7 mouse cellular contexts compared by ENCODE assay signal in the genomic region with DNA sequence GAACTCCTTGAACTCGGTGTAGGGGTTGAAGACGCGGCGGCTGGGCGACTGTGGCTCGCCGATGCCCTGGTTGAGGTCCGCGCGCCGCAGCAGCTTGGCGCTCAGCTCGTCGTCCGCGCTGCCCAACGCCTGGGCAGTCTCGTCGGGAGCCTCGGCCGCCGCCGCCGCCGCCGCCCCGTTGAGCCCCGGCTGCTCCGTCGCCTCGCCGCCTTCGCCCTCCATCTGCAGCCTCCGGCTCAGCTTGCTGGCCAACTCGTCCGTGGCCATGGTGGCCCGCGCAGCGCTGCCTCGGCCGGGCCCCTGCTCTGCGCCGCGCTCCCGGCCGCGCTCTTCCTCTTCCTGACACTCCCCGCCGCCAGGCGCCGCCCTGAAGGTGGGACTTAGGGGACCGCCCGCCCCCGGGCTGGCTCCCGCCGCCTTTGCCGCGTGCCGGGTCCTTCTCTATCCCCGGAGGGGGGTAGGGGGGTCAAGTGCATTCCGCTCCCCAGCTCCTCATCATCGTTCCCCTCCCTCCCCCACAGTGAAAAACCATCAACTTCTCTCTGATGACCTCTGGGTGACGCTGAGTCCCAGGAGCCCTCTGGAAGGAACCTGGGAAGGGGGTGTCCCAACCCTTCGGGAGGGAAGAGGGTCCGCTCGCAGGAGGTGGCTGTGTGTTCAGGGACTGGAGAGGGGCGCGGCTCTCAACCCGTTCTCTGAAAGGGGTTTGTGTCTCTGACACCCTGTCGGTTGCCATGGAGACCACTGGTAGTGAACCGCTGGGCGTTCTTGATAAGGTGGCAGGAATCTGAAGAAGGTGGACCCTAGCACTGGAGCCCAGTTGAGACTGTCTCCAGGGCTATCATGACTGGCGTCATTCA. TPM values are rescaled to one million over a fixed set of nuclear protein-coding genes. Genes with fewer than 3 reads are reported as not detected.
DNase-seq lines count a peak whose midpoint lies in the region; ATAC-seq and TF ChIP-seq lines count a peak whose summit lies in the region.

A gene (minus strand): TSS at position 320 of the 860 bp plus-strand sequence.

- intact Hi-C loops in left cerebral cortex, postnatal 25 days (cut with DNase I): loop anchor here (2.0 kb wide), 1 partner anchor 78 kb away; no protein-coding TSS in a partner anchor

- peak within 1 kb of the TSS; percentile 41; the same call in 1 of the 2 replicates for H3K27ac ChIP-seq in hindbrain, postnatal 0 days

- H3K4me2 ChIP-seq in hindbrain, postnatal 0 days (ENCODE audit: low read depth, low read length): peak within 1 kb of the TSS; percentile 84

- no peak; the same call in 1 of the 2 replicates for TF ChIP-seq CTCF in hindbrain, postnatal 0 days (IDR thresholded peaks at IDR 0.05; ENCODE audit: low read depth)

- peak; percentile 83 for ATAC-seq in hindbrain, postnatal 0 days

- WGBS in hindbrain, postnatal 0 days: under 1% methylated on average over 63 of the region's 73 CpGs

- DNase-seq in adipocyte (ENCODE audit: low spot score): peak; percentile 31
- peak; percentile 38 to 72 for DNase-seq in cerebellum, postnatal 4 days (ENCODE audit: low spot score in 2 of 2)
- DNase-seq in gastrocnemius, adult 8-10 months (ENCODE audit: low spot score in 2 of 2): peak; percentile 50 to 58
- DNase-seq in hindbrain, postnatal 0 days (ENCODE audit: low spot score): peak; percentile 87
- DNase-seq in left cerebral cortex, postnatal 25 days (ENCODE audit: low spot score in 2 of 2): peak; percentile 74 to 85
- peak; percentile 83 for DNase-seq in mesoderm, embryonic 11.5 days (ENCODE audit: low read depth, low spot score)
- DNase-seq in right cerebral cortex, postnatal 4 days: peak; percentile 80

- no peaks in the 10 kb centered on the region for H3K27me3 ChIP-seq in hindbrain, postnatal 0 days (ENCODE audit: insufficient read depth, low read length)

- peak within 1 kb of the TSS; percentile 58 for H3K4me3 ChIP-seq in hindbrain, postnatal 0 days (ENCODE audit: low read length)

- peak within 1 kb of the TSS; percentile 67 for H3K9ac ChIP-seq in hindbrain, postnatal 0 days (replicated peaks; ENCODE audit: low read length)

- no peaks in the 10 kb centered on the region for H3K36me3 ChIP-seq in hindbrain, postnatal 0 days (ENCODE audit: insufficient read depth, low read length)

- no peaks in the 10 kb centered on the region for H3K9me3 ChIP-seq in hindbrain, postnatal 0 days (ENCODE audit: low read length)

- peaks cover 30% of the 10 kb centered on the region for H3K4me1 ChIP-seq in hindbrain, postnatal 0 days (ENCODE audit: insufficient read depth, low read length)

RNA-seq across cellular contexts. Expression of the gene that starts here (rescaled TPM):
- 1 to 10 TPM; 2.1 to 3.7 (median 3.1) TPM for total RNA-seq in gastrocnemius, adult 8-10 months (2022)
- 39.4 and 49.2 TPM in 2 replicates for total RNA-seq in hindbrain, postnatal 0 days (2014; rRNA removed)
- polyA plus RNA-seq in hindbrain, postnatal 0 days (2015; fragmentation: Nextera tagmentation; extraction: Ambion mirVana): 62.5 and 64.8 TPM in 2 replicates
- total RNA-seq in left cerebral cortex, postnatal 25 days (2021): 100 to 1,000 TPM; 204 to 233 TPM

Comparison
In these comparisons a context has a peak if more than half of its experiments do, and no peak if none do; other contexts are left out.
1. Peak in every context shown above with its lines: DNase-seq, ATAC-seq, H3K4me3 ChIP-seq and H3K27ac ChIP-seq.
2. DNase-seq: peak in every context shown above with its lines; median percentile 87 in hindbrain, postnatal 0 days; 83 in mesoderm, embryonic 11.5 days; 80 in right cerebral cortex, postnatal 4 days; 80 in left cerebral cortex, postnatal 25 days; 55 in cerebellum, postnatal 4 days; 54 in gastrocnemius, adult 8-10 months; 31 in adipocyte.